Mouse (Mus musculus) heart, embryonic 16.5 days (tissue): ENCODE measurements around the gene Rab5b. TPM values are rescaled to one million over a fixed set of nuclear protein-coding genes. Genes with fewer than 3 reads are reported as not detected.
"Not testable (repeated sequence)": the region's sequence is repeated elsewhere in the genome, so short reads cannot be mapped to it uniquely, and the experiment has no call there.

ENCODE experiments used
- ATAC-seq: fragments of 200-750 bp; cut with Nextera tagmentation; replicated peaks from 2 replicates; pipeline ENCODE4 v1.8.0; 2017; ENCODE audit warnings: moderate number of reproducible peaks; ENCODE audit not compliant: insufficient read depth, low FRiP score; ENCODE audit errors: extremely low read depth
- H3K27ac ChIP-seq: fragments of 300-500 bp; sonication (generic); 2 replicates; pipeline ENCODE4 v1.5.1; 2014; ENCODE audit warnings: mild to moderate bottlenecking, low read length, control low read depth, moderate library complexity
- H3K27me3 ChIP-seq: fragments of 300-500 bp; sonication (generic); 2 replicates; pipeline ENCODE4 v1.6.1; 2014; ENCODE audit warnings: low read length, mixed read lengths; ENCODE audit not compliant: control insufficient read depth, insufficient read depth
- H3K36me3 ChIP-seq: fragments of 300-500 bp; sonication (generic); 2 replicates; pipeline ENCODE4 v1.6.1; 2014; ENCODE audit not compliant: control insufficient read depth, insufficient read depth
- H3K4me1 ChIP-seq: fragments of 300-500 bp; sonication (generic); 2 replicates; pipeline ENCODE4 v1.6.1; 2014; ENCODE audit warnings: low read length, mixed read lengths; ENCODE audit not compliant: control insufficient read depth, insufficient read depth
- H3K4me2 ChIP-seq: fragments of 300-500 bp; sonication (generic); 2 replicates; pipeline ENCODE4 v1.6.1; 2014; ENCODE audit warnings: low read depth, mild to moderate bottlenecking, control low read depth, low read length
- H3K4me3 ChIP-seq: fragments of 300-500 bp; sonication (generic); 2 replicates; pipeline ENCODE4 v1.5.1; 2014; ENCODE audit warnings: mild to moderate bottlenecking, control low read depth, low read length
- H3K9ac ChIP-seq: fragments of 300-500 bp; sonication (generic); 2 replicates; pipeline ENCODE4 v1.6.1; 2014; ENCODE audit warnings: low read length, control low read depth
- H3K9me3 ChIP-seq: fragments of 300-500 bp; sonication (generic); replicated peaks from 2 replicates; pipeline ENCODE4 v1.6.1; 2016; ENCODE audit warnings: low read length; ENCODE audit not compliant: control insufficient read depth
- WGBS: fragments of 180-500 bp; shearing (Covaris S2); extraction: QIAGEN DNeasy Blood & Tissue Kit; methylation state at CpG from one replicate; pipeline ENCODE4 v1.1.7; 2014; 5-methylcytosine and 5-hydroxymethylcytosine counted together
- polyA plus RNA-seq: library from polyadenylated mRNA; unstranded; fragments of >200 nt; fragmentation: Nextera tagmentation; extraction: Ambion mirVana; gene quantifications from 2 replicates; pipeline ENCODE4 v1.2.1, GENCODE M21; 2015

Gene Rab5b
- polyA plus RNA-seq, 1 experiment from 2014 or later, result 69.8 TPM

DNA sequence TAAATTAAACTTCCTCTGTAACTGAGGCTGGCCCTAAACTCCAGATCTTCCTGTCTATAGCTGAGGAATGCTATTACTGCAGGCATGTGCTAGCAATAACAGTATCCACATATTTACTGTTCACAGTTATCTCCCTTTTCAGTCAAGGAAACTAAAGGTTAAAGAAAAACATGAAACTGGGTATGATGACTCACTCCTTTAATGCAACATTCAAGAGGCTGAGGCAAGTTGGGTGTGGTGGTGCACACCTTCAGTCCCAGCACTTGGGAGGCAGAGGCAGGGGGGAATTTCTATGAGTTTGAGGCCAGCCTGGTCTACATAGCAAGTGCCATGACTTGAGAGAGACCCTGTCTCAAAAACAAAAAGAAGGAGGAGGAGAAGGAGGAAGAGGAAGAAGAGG lies 35.9 kb upstream of the Rab5b start:
- Histone ChIP-seq H3K36me3 (peaks cover 23% of the 10 kb centered on the region), H3K9ac (no peak overlapping the region), H3K4me2 (no peak overlapping the region), H3K4me3 (no peak overlapping the region), H3K27ac (no peak overlapping the region), H3K4me1 (no peaks in the 10 kb centered on the region), H3K27me3 (no peaks in the 10 kb centered on the region), H3K9me3 (peaks cover 2% of the 10 kb centered on the region; the same call in 1 of the 2 replicates)
- no peak for ATAC-seq

DNA sequence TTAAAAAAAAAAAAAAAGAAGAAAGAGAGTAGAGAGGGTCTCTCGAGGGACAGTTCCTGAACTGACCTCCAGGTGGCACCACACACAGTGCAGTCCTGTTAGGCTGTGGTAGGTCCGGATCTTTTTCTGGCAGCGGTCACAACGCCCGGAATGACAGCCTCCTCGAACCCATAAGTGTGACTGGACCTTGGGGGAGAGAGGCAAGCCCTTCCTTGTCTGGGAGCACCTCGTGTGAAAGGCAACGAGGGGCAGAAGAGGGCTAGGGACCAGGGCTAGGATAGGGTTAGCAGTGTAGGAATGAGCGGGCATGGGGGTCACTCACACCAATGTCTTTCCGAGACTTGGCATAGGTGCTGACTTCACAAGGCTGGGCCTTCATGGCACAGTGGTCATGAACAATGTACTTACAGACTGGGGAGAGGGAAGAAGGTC lies 35.0 kb upstream of the Rab5b start:
- Histone ChIP-seq H3K36me3 (peaks cover 23% of the 10 kb centered on the region), H3K9me3 (peaks cover 2% of the 10 kb centered on the region; the same call in 1 of the 2 replicates), H3K4me1 (no peaks in the 10 kb centered on the region), H3K27ac (no peak overlapping the region), H3K27me3 (no peaks in the 10 kb centered on the region), H3K9ac (no peak overlapping the region), H3K4me3 (no peak overlapping the region), H3K4me2 (peak overlapping the region; percentile 32; the same call in 1 of the 2 replicates)
- 18% methylated on average over 10 of the region's 10 CpGs for WGBS
- ATAC-seq, result peak; percentile 52; the same call in 1 of the 2 replicates

DNA sequence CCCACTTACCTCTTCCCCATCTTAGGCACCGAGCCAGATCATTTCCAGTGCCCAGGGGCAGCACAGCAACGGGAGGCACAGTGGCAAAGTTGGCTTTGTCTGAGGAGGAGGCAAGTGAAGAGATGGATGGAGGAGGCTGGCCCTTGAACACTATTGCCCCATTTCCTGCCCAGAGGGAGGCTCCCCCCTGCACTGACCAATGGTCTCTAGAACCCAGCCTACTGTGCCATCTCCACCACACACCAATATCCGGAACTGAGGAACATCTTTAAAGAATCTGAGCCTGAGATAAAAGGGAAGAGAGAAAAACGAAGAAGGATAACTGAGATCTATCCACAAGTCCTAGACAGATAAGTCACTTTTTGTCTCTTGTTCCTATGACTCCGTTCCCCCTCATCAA lies 32.0 kb upstream of the Rab5b start:
- H3K27ac ChIP-seq, result no peak overlapping the region
- H3K9ac ChIP-seq, result no peak overlapping the region
- ATAC-seq, result no peak
- H3K4me3 ChIP-seq, result no peak overlapping the region
- no peaks in the 10 kb centered on the region for H3K27me3 ChIP-seq
- no peak overlapping the region for H3K4me2 ChIP-seq
- no peaks in the 10 kb centered on the region for H3K4me1 ChIP-seq
- whole genome bisulfite sequencing, result 69% methylated on average over 5 of the region's 5 CpGs
- H3K36me3 ChIP-seq, result peaks cover 12% of the 10 kb centered on the region
- H3K9me3 ChIP-seq, result peaks cover 2% of the 10 kb centered on the region; the same call in 1 of the 2 replicates

DNA sequence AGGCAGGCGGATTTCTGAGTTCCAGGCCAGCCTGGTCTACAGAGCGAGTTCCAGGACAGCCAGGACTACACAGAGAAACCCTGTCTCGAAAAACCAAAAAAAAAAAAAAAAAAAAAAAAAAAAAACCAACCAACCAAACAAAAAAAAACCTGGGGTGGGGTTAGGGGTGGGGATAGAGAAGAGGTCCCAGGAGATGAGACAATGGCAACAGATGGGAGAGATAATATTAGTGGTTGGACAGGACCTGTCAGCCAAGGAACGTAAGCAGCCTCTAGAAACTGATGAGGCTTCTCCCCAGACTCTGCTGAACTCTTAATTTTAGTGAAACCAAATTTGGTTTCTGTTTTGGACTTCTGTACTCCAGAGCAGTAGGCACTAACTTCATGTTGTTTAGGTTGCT lies 29.4 kb upstream of the Rab5b start:
- not testable (repeated sequence) for H3K9me3 ChIP-seq, H3K4me3 ChIP-seq, H3K27me3 ChIP-seq, H3K27ac ChIP-seq, H3K4me1 ChIP-seq, ATAC-seq, H3K4me2 ChIP-seq, H3K9ac ChIP-seq, H3K36me3 ChIP-seq
- 76% methylated on average over 3 of the region's 4 CpGs for WGBS

DNA sequence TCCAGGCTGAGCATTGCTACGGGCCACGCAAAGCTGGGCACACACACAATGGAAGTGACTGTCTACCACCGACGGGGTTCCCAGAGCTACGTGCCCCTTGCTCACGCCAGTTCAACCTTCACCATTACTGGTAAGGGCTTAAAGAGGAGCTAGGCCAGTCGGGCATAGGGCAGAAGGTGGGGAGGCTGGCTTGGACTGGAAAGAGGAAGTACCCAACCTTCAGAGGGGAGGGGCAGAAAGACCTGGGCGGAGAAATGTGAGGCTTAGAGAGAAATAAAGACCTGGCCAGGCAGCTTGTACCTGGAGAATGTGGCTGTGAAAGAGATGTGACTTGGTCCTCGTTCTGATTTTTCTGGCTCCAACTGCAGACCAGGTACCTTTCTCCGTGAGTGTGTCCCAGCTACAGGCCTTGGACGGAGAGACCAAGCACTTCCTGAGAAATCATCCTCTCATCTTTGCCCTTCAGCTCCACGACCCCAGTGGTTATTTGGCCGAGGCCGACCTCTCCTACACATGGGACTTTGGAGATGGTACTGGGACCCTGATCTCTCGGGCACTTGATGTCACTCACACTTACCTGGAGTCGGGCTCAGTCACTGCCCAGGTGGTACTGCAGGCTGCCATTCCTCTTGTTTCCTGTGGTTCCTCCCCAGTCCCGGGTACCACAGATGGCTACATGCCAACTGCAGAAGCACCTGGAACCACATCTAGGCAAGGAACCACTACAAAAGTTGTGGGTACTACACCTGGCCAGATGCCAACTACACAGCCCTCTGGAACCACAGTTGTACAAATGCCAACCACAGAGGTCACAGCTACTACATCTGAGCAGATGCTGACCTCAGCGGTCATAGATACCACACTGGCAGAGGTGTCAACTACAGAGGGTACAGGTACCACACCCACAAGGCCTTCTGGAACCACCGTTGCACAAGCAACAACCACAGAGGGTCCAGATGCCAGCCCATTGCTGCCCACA lies 19.8 kb upstream of the Rab5b start:
- H3K27ac ChIP-seq, result no peak overlapping the region
- no peaks in the 10 kb centered on the region for H3K4me1 ChIP-seq
- WGBS, result 79% methylated on average over 19 of the region's 19 CpGs
- 0 out of 2 replicates have a peak, but pooled peaks cover 5% of the 10 kb centered on the region for H3K36me3 ChIP-seq
- ATAC-seq, result peak; percentile 41; the same call in 1 of the 2 replicates
- no peak overlapping the region for H3K4me2 ChIP-seq
- H3K9ac ChIP-seq, result no peak overlapping the region
- H3K27me3 ChIP-seq, result no peaks in the 10 kb centered on the region
- H3K9me3 ChIP-seq, result no peaks in the 10 kb centered on the region
- H3K4me3 ChIP-seq, result no peak overlapping the region

DNA sequence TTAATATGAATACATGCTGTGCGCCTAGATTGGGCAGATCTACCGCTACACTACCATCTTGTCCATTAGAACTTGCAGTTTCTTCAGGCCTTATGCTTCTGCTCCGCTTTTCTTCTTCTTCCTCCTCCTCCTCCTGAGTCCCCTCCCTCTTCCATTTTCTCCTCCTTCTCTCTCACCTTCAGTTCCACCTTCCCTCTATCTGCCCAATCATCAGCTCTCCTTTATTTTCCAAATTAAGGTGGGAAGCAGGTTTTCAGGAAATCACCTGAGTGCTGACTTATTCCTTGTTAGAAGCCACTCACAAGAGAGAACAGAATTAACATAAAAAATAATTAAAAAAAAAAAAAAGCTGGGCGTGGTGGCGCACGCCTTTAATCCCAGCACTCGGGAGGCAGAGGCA lies 15.3 kb upstream of the Rab5b start:
- H3K4me1 ChIP-seq, H3K9me3 ChIP-seq, H3K4me3 ChIP-seq, H3K9ac ChIP-seq, H3K27ac ChIP-seq, ATAC-seq, H3K36me3 ChIP-seq, H3K27me3 ChIP-seq, H3K4me2 ChIP-seq: not testable (repeated sequence)
- 95% methylated on average over 7 of the region's 7 CpGs for WGBS

DNA sequence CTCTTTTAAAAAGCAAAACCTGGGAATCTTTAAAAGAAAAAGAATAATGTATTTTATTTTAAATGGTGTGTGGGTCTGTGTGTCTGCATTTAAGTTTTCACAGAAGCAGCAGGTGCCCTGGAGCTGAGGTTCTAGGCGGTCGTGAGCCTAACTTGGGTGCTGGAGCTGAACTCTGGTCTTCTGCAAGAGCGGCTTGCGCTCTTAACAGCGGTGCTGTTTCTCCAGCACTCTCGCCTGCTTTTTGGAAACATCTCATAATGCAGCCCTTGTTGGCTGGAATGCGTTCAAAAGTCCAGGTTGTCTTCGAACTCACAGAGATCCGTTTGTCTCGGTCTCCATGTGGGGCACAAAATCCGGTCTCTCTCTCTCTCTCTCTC lies 9.2 kb upstream of the Rab5b start:
- Histone ChIP-seq H3K9ac (peak overlapping the region; percentile 72), H3K4me1 (peaks cover 16% of the 10 kb centered on the region), H3K27me3 (no peaks in the 10 kb centered on the region), H3K4me3 (peak overlapping the region; percentile 85), H3K9me3 (no peaks in the 10 kb centered on the region), H3K36me3 (peaks cover 10% of the 10 kb centered on the region; the same call in 1 of the 2 replicates), H3K4me2 (peak overlapping the region; percentile 78), H3K27ac (peak overlapping the region; percentile 65)
- WGBS, result 8% methylated on average over 11 of the region's 11 CpGs
- no peak for ATAC-seq

DNA sequence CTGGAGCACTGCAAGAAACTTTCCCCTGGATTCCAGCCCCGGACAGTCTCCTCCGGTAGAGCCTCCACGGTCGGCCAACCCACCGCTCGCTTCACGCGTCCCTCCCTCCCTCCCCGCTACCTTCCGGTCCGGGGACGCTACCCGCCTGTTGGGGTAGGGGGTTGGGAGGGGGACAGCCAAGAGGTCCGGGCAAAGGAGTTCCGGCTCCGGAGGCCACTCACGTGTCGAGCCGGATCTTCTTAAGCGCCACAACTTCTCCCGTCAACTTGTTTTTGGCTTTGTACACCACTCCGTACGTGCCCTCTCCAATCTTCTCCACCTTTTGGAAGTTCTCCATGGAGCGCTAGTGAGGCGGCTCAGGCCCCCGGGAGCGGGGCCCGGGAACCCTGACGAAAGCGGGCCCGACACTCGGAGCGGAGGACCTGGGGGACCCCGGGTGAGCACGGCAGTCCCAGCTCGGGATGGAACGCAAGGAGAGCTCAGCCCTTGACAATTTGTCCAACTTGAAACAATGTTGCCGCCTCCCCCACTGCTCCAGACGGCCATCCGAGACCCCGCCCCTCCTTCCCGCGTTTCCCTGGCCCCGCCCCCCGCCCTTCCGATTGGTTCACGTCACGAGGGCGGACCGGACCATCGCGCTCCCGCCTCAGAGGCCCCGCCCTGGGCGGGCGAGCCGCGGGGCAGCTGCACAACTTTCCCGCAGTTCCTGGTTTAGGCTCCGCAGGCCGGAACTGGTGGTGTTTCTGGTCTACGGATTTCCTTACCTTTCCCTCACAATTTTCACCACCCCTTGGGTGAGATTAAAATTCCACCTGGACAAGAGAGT lies 8.6 kb upstream of the Rab5b start, which contains the start of gene Cdk2:
Cdk2 (minus strand) TSS at position 541 of the 826 bp plus-strand sequence.
- H3K27ac ChIP-seq, result peak within 1 kb of the TSS; percentile 98
- H3K9me3 ChIP-seq, result no peaks in the 10 kb centered on the region
- WGBS, result under 1% methylated on average over 62 of the region's 62 CpGs
- no peaks in the 10 kb centered on the region for H3K27me3 ChIP-seq
- H3K4me2 ChIP-seq, result peak within 1 kb of the TSS; percentile 85
- peak; percentile 94 for ATAC-seq
- peak within 1 kb of the TSS; percentile 90 for H3K9ac ChIP-seq
- H3K4me3 ChIP-seq, result peak within 1 kb of the TSS; percentile 85
- H3K4me1 ChIP-seq, result peaks cover 17% of the 10 kb centered on the region
- H3K36me3 ChIP-seq, result peaks cover 15% of the 10 kb centered on the region
